Mouse (Mus musculus): Measurements from ENCODE around the gene Slc17a1. TPM values are rescaled to one million over a fixed set of nuclear protein-coding genes. Genes with fewer than 3 reads are reported as not detected.

Slc17a1 gene
- polyA plus RNA-seq, 1 experiment = not detected

- DNase-seq = no peak
- no peak overlapping the region for H3K4me3 ChIP-seq (replicated peaks; ENCODE audit: insufficient read depth, low read depth, low read length)
- 69% methylated on average over 4 of the region's 4 CpGs for WGBS
- TF ChIP-seq POLR2A (IDR thresholded peaks at IDR 0.05; ENCODE audit: borderline replicate concordance, insufficient read depth, low read length) (no peak), CTCF (IDR thresholded peaks at IDR 0.05; ENCODE audit: borderline replicate concordance, insufficient read depth, low read depth, low read length) (no peak)
- no peaks in the 10 kb centered on the region for H3K4me1 ChIP-seq (ENCODE audit: control insufficient read depth, insufficient read depth, low read length)
- no peak overlapping the region for H3K27ac ChIP-seq (ENCODE audit: insufficient read depth, low read length)
- H3K27me3 ChIP-seq (ENCODE audit: control insufficient read depth, insufficient read depth, low read length) = no peaks in the 10 kb centered on the region
These were observed 21.7 kb upstream of the Slc17a1 start for GRCm38 (mm10) chr13:23845851-23846250.

DNA sequence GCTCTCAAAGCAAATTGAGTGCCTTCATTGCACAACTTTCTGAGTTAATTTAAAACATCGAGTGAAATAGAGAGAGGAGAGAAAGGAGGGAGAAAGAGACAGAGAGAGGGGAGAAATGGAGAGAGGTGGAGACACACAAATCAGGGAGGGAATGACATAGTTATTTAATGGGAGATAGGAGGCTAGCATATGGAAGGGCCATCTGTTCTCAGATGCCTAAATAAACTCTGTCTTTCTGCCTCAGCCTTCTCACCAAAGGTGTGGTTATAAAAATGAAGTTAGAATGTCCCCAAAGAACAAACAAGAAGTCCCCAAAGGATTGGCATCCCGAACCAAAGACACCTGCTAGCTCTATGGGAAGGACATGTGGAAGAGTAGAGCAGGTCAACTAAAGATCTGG, 18.3 kb upstream of the Slc17a1 start:
- 83% methylated on average over 2 of the region's 2 CpGs for WGBS
- H3K27me3 ChIP-seq (ENCODE audit: control insufficient read depth, insufficient read depth, low read length) = no peaks in the 10 kb centered on the region
- no peak for DNase-seq
- no peak overlapping the region for H3K27ac ChIP-seq (ENCODE audit: insufficient read depth, low read length)
- no peaks in the 10 kb centered on the region for H3K4me1 ChIP-seq (ENCODE audit: control insufficient read depth, insufficient read depth, low read length)
- no peak for TF ChIP-seq CTCF (IDR thresholded peaks at IDR 0.05; ENCODE audit: borderline replicate concordance, insufficient read depth, low read depth, low read length)
- TF ChIP-seq POLR2A (IDR thresholded peaks at IDR 0.05; ENCODE audit: borderline replicate concordance, insufficient read depth, low read length) = no peak
- H3K4me3 ChIP-seq (replicated peaks; ENCODE audit: insufficient read depth, low read depth, low read length) = no peak overlapping the region

GRCm38 (mm10) chr13:23856401-23856800, 11.1 kb upstream of the Slc17a1 start:
- DNase-seq = no peak
- TF ChIP-seq POLR2A (IDR thresholded peaks at IDR 0.05; ENCODE audit: borderline replicate concordance, insufficient read depth, low read length) (no peak), CTCF (IDR thresholded peaks at IDR 0.05; ENCODE audit: borderline replicate concordance, insufficient read depth, low read depth, low read length) (no peak)
- Histone ChIP-seq H3K27me3 (ENCODE audit: control insufficient read depth, insufficient read depth, low read length) (no peaks in the 10 kb centered on the region; the same call in 1 of the 2 replicates), H3K27ac (ENCODE audit: insufficient read depth, low read length) (no peak overlapping the region), H3K4me3 (replicated peaks; ENCODE audit: insufficient read depth, low read depth, low read length) (no peak overlapping the region), H3K4me1 (ENCODE audit: control insufficient read depth, insufficient read depth, low read length) (no peaks in the 10 kb centered on the region)
- 54% methylated on average over 3 of the region's 3 CpGs for WGBS

DNA sequence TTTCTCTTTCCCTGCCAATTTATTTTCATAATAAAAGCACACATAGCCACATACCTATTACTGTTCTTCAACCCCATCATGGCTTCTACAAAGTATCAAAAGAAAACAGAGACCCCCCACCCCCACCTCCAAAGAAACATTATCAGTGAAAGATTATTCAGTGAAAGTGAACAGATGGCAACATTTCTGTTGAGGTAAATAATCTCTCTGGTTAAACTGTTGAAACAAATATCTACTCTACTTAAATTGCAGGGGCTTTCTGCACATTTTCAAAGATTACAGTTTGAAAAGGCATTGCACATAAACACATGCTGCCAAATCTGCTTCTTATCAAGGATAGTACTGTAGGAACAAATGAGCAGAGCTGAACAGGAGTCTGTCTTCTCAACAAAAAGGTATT, 5.7 kb upstream of the Slc17a1 start:
- no peak for TF ChIP-seq POLR2A (IDR thresholded peaks at IDR 0.05; ENCODE audit: borderline replicate concordance, insufficient read depth, low read length)
- TF ChIP-seq CTCF (IDR thresholded peaks at IDR 0.05; ENCODE audit: borderline replicate concordance, insufficient read depth, low read depth, low read length) = no peak
- Histone ChIP-seq H3K27ac (ENCODE audit: insufficient read depth, low read length) (no peak overlapping the region), H3K4me3 (replicated peaks; ENCODE audit: insufficient read depth, low read depth, low read length) (no peak overlapping the region), H3K27me3 (ENCODE audit: control insufficient read depth, insufficient read depth, low read length) (no peaks in the 10 kb centered on the region; the same call in 1 of the 2 replicates), H3K4me1 (ENCODE audit: control insufficient read depth, insufficient read depth, low read length) (no peaks in the 10 kb centered on the region)
- no peak for DNase-seq

- Histone ChIP-seq H3K27ac (ENCODE audit: insufficient read depth, low read length) (no peak overlapping the region), H3K27me3 (ENCODE audit: control insufficient read depth, insufficient read depth, low read length) (no peaks in the 10 kb centered on the region; the same call in 1 of the 2 replicates), H3K4me3 (replicated peaks; ENCODE audit: insufficient read depth, low read depth, low read length) (no peak overlapping the region), H3K4me1 (ENCODE audit: control insufficient read depth, insufficient read depth, low read length) (no peaks in the 10 kb centered on the region)
- WGBS = 64% methylated on average over 9 of the region's 9 CpGs
- TF ChIP-seq CTCF (IDR thresholded peaks at IDR 0.05; ENCODE audit: borderline replicate concordance, insufficient read depth, low read depth, low read length) = no peak
- no peak for TF ChIP-seq POLR2A (IDR thresholded peaks at IDR 0.05; ENCODE audit: borderline replicate concordance, insufficient read depth, low read length)
- DNase-seq = no peak
These were observed 2.8 kb upstream of the Slc17a1 start for GRCm38 (mm10) chr13:23864711-23865110.

DNA sequence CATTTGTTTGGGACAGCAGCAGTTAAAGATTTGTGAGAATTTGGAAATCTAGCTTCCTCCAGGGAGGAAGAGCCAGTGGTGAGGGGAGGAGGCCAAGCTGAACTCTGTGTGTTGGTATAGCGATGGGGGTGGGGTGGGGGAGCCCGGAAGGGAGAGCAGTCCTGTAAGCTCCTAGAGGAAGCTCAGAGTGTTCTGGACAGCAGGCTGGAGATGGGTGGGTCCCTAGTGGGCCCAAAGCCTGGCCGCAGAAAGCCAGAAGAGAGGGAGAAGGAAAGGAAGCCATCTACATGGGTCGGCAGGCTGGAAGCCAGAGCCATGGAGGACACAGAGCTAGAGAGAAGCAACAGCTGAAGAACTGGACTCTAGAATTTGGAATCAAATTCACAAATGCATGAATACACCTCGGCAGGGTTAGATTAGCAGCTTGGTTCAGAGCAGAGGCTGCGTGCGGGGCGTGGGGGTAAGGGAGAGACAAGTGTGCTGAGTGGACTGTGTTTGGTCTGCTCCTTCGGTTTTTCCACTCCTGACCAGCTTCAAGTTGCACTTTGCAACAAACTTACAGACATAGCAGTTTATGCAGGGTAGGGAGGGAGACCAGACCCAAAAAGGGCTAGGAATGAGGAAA, 1.4 kb upstream of the Slc17a1 start:
- TF ChIP-seq POLR2A (IDR thresholded peaks at IDR 0.05; ENCODE audit: borderline replicate concordance, insufficient read depth, low read length) = no peak
- Histone ChIP-seq H3K27me3 (ENCODE audit: control insufficient read depth, insufficient read depth, low read length) (no peaks in the 10 kb centered on the region), H3K4me1 (ENCODE audit: control insufficient read depth, insufficient read depth, low read length) (no peaks in the 10 kb centered on the region), H3K4me3 (replicated peaks; ENCODE audit: insufficient read depth, low read depth, low read length) (no peak overlapping the region), H3K27ac (ENCODE audit: insufficient read depth, low read length) (no peak overlapping the region)
- 69% methylated on average over 9 of the region's 9 CpGs for whole genome bisulfite sequencing
- no peak for DNase-seq

DNA sequence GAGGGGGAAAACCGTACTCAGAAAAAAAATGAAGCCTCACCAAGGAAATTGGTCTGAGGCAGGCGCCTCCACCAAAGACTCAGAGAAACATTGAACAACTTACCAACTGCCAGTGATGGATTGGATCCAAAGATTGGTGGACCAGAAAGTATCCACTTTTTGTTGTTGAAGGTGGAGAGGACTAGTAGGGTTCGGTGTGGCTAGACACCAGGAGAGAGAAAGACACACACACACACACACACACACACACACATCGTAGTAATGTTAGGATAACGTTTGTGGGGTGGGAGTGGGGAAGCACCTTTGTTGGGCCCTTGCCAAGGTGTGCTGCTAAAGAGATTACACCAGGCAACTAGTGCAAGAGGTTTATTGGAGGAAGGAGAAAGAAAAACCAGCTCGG, 550 bp upstream of the Slc17a1 start:
- no peak overlapping the region for H3K4me3 ChIP-seq (replicated peaks; ENCODE audit: insufficient read depth, low read depth, low read length)
- no peak overlapping the region for H3K27ac ChIP-seq (ENCODE audit: insufficient read depth, low read length)
- WGBS = 71% methylated on average over 6 of the region's 6 CpGs
- H3K4me1 ChIP-seq (ENCODE audit: control insufficient read depth, insufficient read depth, low read length) = no peaks in the 10 kb centered on the region
- no peak for DNase-seq
- H3K27me3 ChIP-seq (ENCODE audit: control insufficient read depth, insufficient read depth, low read length) = no peaks in the 10 kb centered on the region
- TF ChIP-seq POLR2A (IDR thresholded peaks at IDR 0.05; ENCODE audit: borderline replicate concordance, insufficient read depth, low read length) = no peak
- no peak for TF ChIP-seq CTCF (IDR thresholded peaks at IDR 0.05; ENCODE audit: borderline replicate concordance, insufficient read depth, low read depth, low read length)

GRCm38 (mm10) chr13:23868790-23869533, 1.4 kb downstream of the Slc17a1 start:
- DNase-seq = no peak
- Histone ChIP-seq H3K4me3 (replicated peaks; ENCODE audit: insufficient read depth, low read depth, low read length) (no peak overlapping the region), H3K27ac (ENCODE audit: insufficient read depth, low read length) (no peak overlapping the region), H3K4me1 (ENCODE audit: control insufficient read depth, insufficient read depth, low read length) (no peaks in the 10 kb centered on the region), H3K27me3 (ENCODE audit: control insufficient read depth, insufficient read depth, low read length) (no peaks in the 10 kb centered on the region)
- 90% methylated on average over 8 of the region's 8 CpGs for WGBS
- TF ChIP-seq POLR2A (IDR thresholded peaks at IDR 0.05; ENCODE audit: borderline replicate concordance, insufficient read depth, low read length) = no peak
- no peak for TF ChIP-seq CTCF (IDR thresholded peaks at IDR 0.05; ENCODE audit: borderline replicate concordance, insufficient read depth, low read depth, low read length)

Measured in cerebellum, adult 2 months (tissue).